ENCODE assay signal across 21 mouse cellular contexts in the genomic region with DNA sequence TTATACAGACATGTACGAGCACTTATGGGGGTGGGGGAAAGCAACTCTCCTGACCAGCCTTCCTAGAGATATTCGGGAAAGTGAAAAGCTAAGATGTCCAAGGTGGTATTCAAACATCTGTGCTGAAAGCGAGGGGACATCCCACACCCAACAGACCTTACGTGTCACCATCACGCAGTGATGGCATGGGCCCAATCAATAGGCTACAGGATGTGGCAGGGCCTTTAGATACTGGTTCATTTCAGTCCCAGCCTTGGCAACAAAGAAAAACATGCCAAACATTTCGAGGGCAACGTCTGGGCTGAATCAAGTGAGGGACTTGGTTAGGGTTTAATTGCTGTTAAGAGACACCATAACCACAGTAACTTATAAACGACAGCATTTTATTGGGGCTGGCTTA. TPM values are rescaled to one million over a fixed set of nuclear protein-coding genes. Genes with fewer than 3 reads are reported as not detected.
A peak's percentile ranks its signal among the peaks of the same experiment; 100 is the strongest.
DNase-seq lines count a peak whose midpoint lies in the region; ATAC-seq and TF ChIP-seq lines count a peak whose summit lies in the region.
"Had no signal": no experiment of that assay in that cellular context is flagged by ENCODE, and none has a peak within 500 bp of the region (broad histone marks: within the 10 kb centered on the region; RNA-seq: fewer than 3 reads in every experiment).

No protein-coding gene starts in this region.

- 88% methylated on average over 8 of the region's 8 CpGs for WGBS in forebrain, embryonic 13.5 days
- 90% methylated on average over 8 of the region's 8 CpGs for WGBS in forebrain, embryonic 10.5 days
- 72% methylated on average over 8 of the region's 8 CpGs for WGBS in intestine, embryonic 16.5 days
- 75% methylated on average over 8 of the region's 8 CpGs for WGBS in intestine, embryonic 15.5 days

- no peaks in the 10 kb centered on the region for H3K4me1 ChIP-seq in forebrain, embryonic 13.5 days
- H3K4me1 ChIP-seq in forebrain, embryonic 10.5 days, result no peaks in the 10 kb centered on the region
- H3K4me1 ChIP-seq in intestine, embryonic 16.5 days (ENCODE audit: control insufficient read depth, insufficient read depth, low read length), result no peaks in the 10 kb centered on the region
- no peaks in the 10 kb centered on the region for H3K4me1 ChIP-seq in intestine, embryonic 15.5 days (replicated peaks)
- H3K4me1 ChIP-seq: neural tube, embryonic 12.5 days had no signal

- no peaks in the 10 kb centered on the region for H3K27me3 ChIP-seq in forebrain, embryonic 13.5 days
- no peaks in the 10 kb centered on the region for H3K27me3 ChIP-seq in forebrain, embryonic 10.5 days (ENCODE audit: poor library complexity, severe bottlenecking)
- H3K27me3 ChIP-seq in intestine, embryonic 16.5 days (replicated peaks; ENCODE audit: control insufficient read depth, insufficient read depth, low read length), result no peaks in the 10 kb centered on the region
- no peaks in the 10 kb centered on the region for H3K27me3 ChIP-seq in intestine, embryonic 15.5 days (replicated peaks)
- H3K27me3 ChIP-seq: heart, embryonic 13.5 days; limb, embryonic 12.5 days; liver, embryonic 13.5 days; neural tube, embryonic 12.5 days had no signal

- H3K9ac ChIP-seq in forebrain, embryonic 13.5 days, result no peak overlapping the region
- H3K9ac ChIP-seq in intestine, embryonic 16.5 days (ENCODE audit: low read depth, low read length), result no peak overlapping the region
- H3K9ac ChIP-seq in intestine, embryonic 15.5 days, result no peak overlapping the region
- H3K9ac ChIP-seq: heart, embryonic 13.5 days; limb, embryonic 12.5 days; liver, embryonic 13.5 days; neural tube, embryonic 12.5 days had no signal

- TF ChIP-seq CTCF in gastrocnemius, adult 2 months (IDR thresholded peaks at IDR 0.05), result no peak

- H3K4me3 ChIP-seq in forebrain, embryonic 13.5 days, result no peak overlapping the region
- H3K4me3 ChIP-seq in forebrain, embryonic 10.5 days, result no peak overlapping the region
- H3K4me3 ChIP-seq in intestine, embryonic 16.5 days (ENCODE audit: low read length), result no peak overlapping the region
- no peak overlapping the region for H3K4me3 ChIP-seq in intestine, embryonic 15.5 days (replicated peaks)
- no peak overlapping the region for H3K4me3 ChIP-seq in gastrocnemius, adult 2 months
- H3K4me3 ChIP-seq: heart, embryonic 13.5 days; limb, embryonic 12.5 days; liver, embryonic 13.5 days; neural tube, embryonic 12.5 days had no signal

- H3K27ac ChIP-seq in forebrain, embryonic 13.5 days, result no peak overlapping the region
- no peak overlapping the region for H3K27ac ChIP-seq in forebrain, embryonic 10.5 days
- H3K27ac ChIP-seq in intestine, embryonic 16.5 days (ENCODE audit: low read length), result no peak overlapping the region
- H3K27ac ChIP-seq in intestine, embryonic 15.5 days, result no peak overlapping the region
- H3K27ac ChIP-seq in gastrocnemius, adult 2 months, result no peak overlapping the region
- H3K27ac ChIP-seq: heart, embryonic 13.5 days; kidney, postnatal 0 days; limb, embryonic 12.5 days; liver, embryonic 13.5 days; neural tube, embryonic 12.5 days had no signal

- H3K36me3 ChIP-seq in forebrain, embryonic 13.5 days (ENCODE audit: poor library complexity, severe bottlenecking), result peaks cover 13% of the 10 kb centered on the region
- peaks cover 15% of the 10 kb centered on the region for H3K36me3 ChIP-seq in forebrain, embryonic 10.5 days (replicated peaks)
- H3K36me3 ChIP-seq in intestine, embryonic 16.5 days (ENCODE audit: control insufficient read depth, insufficient read depth, low read length), result 0 out of 2 replicates have a peak, but pooled peaks cover 3% of the 10 kb centered on the region
- 0 out of 2 replicates have a peak, but pooled peaks cover 3% of the 10 kb centered on the region for H3K36me3 ChIP-seq in intestine, embryonic 15.5 days

- intact Hi-C loops in gastrocnemius, adult 2 months (cut with DNase I), result no loop called here

- no peak for DNase-seq in forebrain, embryonic 10.5 days (ENCODE audit: extremely low spot score, low spot score)
- no peak for DNase-seq in cerebellum, postnatal 4 days (ENCODE audit: low spot score in 2 of 2)
- DNase-seq in gastrocnemius, adult 2 months, result no peak
- DNase-seq: adrenal gland, postnatal 25 days; cerebellum, adult 11 months; liver, embryonic 13.5 days; thymus, adult 18-20 months had no signal

- no peak overlapping the region for H3K4me2 ChIP-seq in forebrain, embryonic 13.5 days
- H3K4me2 ChIP-seq in intestine, embryonic 16.5 days (ENCODE audit: low read depth, low read length), result no peak overlapping the region
- H3K4me2 ChIP-seq in intestine, embryonic 15.5 days (replicated peaks), result no peak overlapping the region
- H3K4me2 ChIP-seq: heart, embryonic 13.5 days; limb, embryonic 12.5 days; liver, embryonic 13.5 days; neural tube, embryonic 12.5 days had no signal

- ATAC-seq in forebrain, embryonic 13.5 days, result 0 out of 2 replicates have a peak, but pooled peaks have one; percentile 4
- ATAC-seq in intestine, embryonic 16.5 days, result 0 out of 2 replicates have a peak, but pooled peaks have one; percentile 16
- no peak for ATAC-seq in intestine, embryonic 15.5 days
- peak; percentile 32 for ATAC-seq in CD4-positive, CD25-positive, alpha-beta regulatory T cell, adult 4 months
- 0 out of 2 replicates have a peak, but pooled peaks have one; percentile 10 for ATAC-seq in granulocyte monocyte progenitor cell, adult 5-6 weeks (replicated peaks; ENCODE audit: poor library complexity, severe bottlenecking)

- no peaks in the 10 kb centered on the region for H3K9me3 ChIP-seq in forebrain, embryonic 13.5 days (replicated peaks)
- H3K9me3 ChIP-seq in forebrain, embryonic 10.5 days, result no peaks in the 10 kb centered on the region
- H3K9me3 ChIP-seq in intestine, embryonic 16.5 days (ENCODE audit: control insufficient read depth, low read length), result no peaks in the 10 kb centered on the region
- no peaks in the 10 kb centered on the region for H3K9me3 ChIP-seq in intestine, embryonic 15.5 days
- H3K9me3 ChIP-seq: G1E; heart, embryonic 13.5 days; limb, embryonic 12.5 days; liver, embryonic 13.5 days; neural tube, embryonic 12.5 days had no signal

RNA-seq across cellular contexts. Expression of gene Tmem232, which starts 34.3 kb away (rescaled TPM):
- 0.14 and 0.18 TPM in 2 replicates for polyA plus RNA-seq in forebrain, embryonic 13.5 days (2015; fragmentation: Nextera tagmentation; extraction: Ambion mirVana)
- not detected in 2 replicates for polyA plus RNA-seq in forebrain, embryonic 10.5 days (2016; fragmentation: Nextera tagmentation; extraction: Ambion mirVana)
- polyA plus RNA-seq in intestine, embryonic 16.5 days (2015; fragmentation: Nextera tagmentation; extraction: Ambion mirVana), result not detected in 2 replicates
- not detected in 2 replicates for polyA plus RNA-seq in intestine, embryonic 15.5 days (2015; fragmentation: Nextera tagmentation; extraction: Ambion mirVana)
- polyA plus RNA-seq in CD4-positive, CD25-positive, alpha-beta regulatory T cell, adult 4 months (2017; shearing (Covaris generic)), result not detected
- not detected in 2 replicates for total RNA-seq in granulocyte monocyte progenitor cell, adult 5-6 weeks (2014; fragmentation: Nextera tagmentation)
- total RNA-seq in granulocyte monocyte progenitor cell, adult 5-6 weeks (2017), result not detected in 2 replicates
- total RNA-seq in gastrocnemius, adult 2 months (2021), result 10 to 100 TPM; 14.0 to 16.5 TPM
- total RNA-seq: adrenal gland, postnatal 25 days; G1E; heart, postnatal 25 days; megakaryocyte progenitor cell, adult 5-6 weeks had no signal
- polyA plus RNA-seq: G1E; intestine, embryonic 14.5 days; limb, embryonic 12.5 days; liver, embryonic 13.5 days; small intestine, adult 2 months had no signal

RNA-seq across cellular contexts. Expression of gene Vapa, which starts 38.5 kb away (rescaled TPM):
- 221 and 223 TPM in 2 replicates for polyA plus RNA-seq in forebrain, embryonic 13.5 days (2015; fragmentation: Nextera tagmentation; extraction: Ambion mirVana)
- 159 and 174 TPM in 2 replicates for polyA plus RNA-seq in forebrain, embryonic 10.5 days (2016; fragmentation: Nextera tagmentation; extraction: Ambion mirVana)
- 194 and 204 TPM in 2 replicates for polyA plus RNA-seq in intestine, embryonic 16.5 days (2015; fragmentation: Nextera tagmentation; extraction: Ambion mirVana)
- polyA plus RNA-seq in intestine, embryonic 15.5 days (2015; fragmentation: Nextera tagmentation; extraction: Ambion mirVana), result 206 and 240 TPM in 2 replicates
- polyA plus RNA-seq in CD4-positive, CD25-positive, alpha-beta regulatory T cell, adult 4 months (2017; shearing (Covaris generic)), result 10 to 100 TPM; 24.0 to 50.2 TPM
- total RNA-seq in granulocyte monocyte progenitor cell, adult 5-6 weeks (2014; fragmentation: Nextera tagmentation), result 131 and 169 TPM in 2 replicates
- total RNA-seq in granulocyte monocyte progenitor cell, adult 5-6 weeks (2017), result 127 and 134 TPM in 2 replicates
- total RNA-seq in gastrocnemius, adult 2 months (2021), result 100 to 1,000 TPM; 131 to 146 TPM
